Mouse (Mus musculus): ENCODE measurements at regions not wholly inside any gene's neighbourhood (a gene's known extent, or its start where the extent isn't known, plus 50 kb on each side); places are given as distances from the start of the nearest gene placed in this dataset.

DNA sequence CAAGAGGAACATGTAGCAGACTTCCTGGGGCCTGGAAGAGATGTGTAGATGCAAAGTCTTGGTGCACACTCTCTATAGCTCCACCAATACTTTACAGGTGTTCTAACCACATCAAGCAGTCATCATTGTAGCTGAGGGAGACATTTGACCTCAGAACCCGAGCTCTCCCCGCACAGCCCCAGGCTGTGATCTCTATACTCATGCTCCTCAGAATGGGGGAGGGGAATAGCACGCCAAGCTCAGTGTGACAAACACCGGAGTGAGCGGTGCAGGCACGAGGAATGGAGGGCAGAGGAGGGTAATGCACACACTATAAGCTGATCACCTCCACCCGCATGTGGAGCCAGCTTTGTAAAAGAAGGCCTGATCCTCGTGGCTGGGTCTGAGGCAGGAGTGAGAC lies 146.1 kb downstream of the Bmp7 start:
- no peak for TF ChIP-seq POLR2A (IDR thresholded peaks at IDR 0.05; ENCODE audit: low read depth, low read length)
- TF ChIP-seq CTCF (IDR thresholded peaks at IDR 0.05; ENCODE audit: borderline replicate concordance, insufficient read depth, low read length): no peak
